Comparison of ENCODE assay signal across 8 mouse cellular contexts in genomic region chr12:91849045-91849467, GRCm38 (mm10). TPM values are rescaled to one million over a fixed set of nuclear protein-coding genes. Genes with fewer than 3 reads are reported as not detected.
A peak's percentile ranks its signal among the peaks of the same experiment; 100 is the strongest.
DNase-seq lines count a peak whose midpoint lies in the region; ATAC-seq and TF ChIP-seq lines count a peak whose summit lies in the region.

TSS of gene Sel1l (minus strand) at chr12:91849157.

- no peak for TF ChIP-seq CTCF in G1E (IDR thresholded peaks at IDR 0.05; ENCODE audit: low read depth, low read length)
- TF ChIP-seq CTCF in layer of hippocampus, adult 2 months (conservative IDR thresholded peaks at IDR 0.05), result no peak
- no peak for TF ChIP-seq CTCF in lung, embryonic 14.5 days (IDR thresholded peaks at IDR 0.05; ENCODE audit: low read depth)
- TF ChIP-seq CTCF in olfactory bulb, adult 2 months (IDR thresholded peaks at IDR 0.05; ENCODE audit: insufficient read depth, low read depth, low read length), result no peak
- no peak for TF ChIP-seq CTCF in thymus, adult 2 months (IDR thresholded peaks at IDR 0.05; ENCODE audit: borderline replicate concordance, control insufficient read depth, extremely low read depth, insufficient read depth, low read length, poor library complexity)

- H3K36me3 ChIP-seq in G1E (replicated peaks), result peaks cover 26% of the 10 kb centered on the region
- no peaks in the 10 kb centered on the region for H3K36me3 ChIP-seq in forebrain, embryonic 16.5 days (ENCODE audit: control insufficient read depth, insufficient read depth)
- no peaks in the 10 kb centered on the region for H3K36me3 ChIP-seq in lung, embryonic 14.5 days (ENCODE audit: insufficient read depth)
- H3K36me3 ChIP-seq in thymus, adult 2 months (ENCODE audit: control insufficient read depth, insufficient read depth, low read length), result no peaks in the 10 kb centered on the region

- peaks cover 14% of the 10 kb centered on the region for H3K27me3 ChIP-seq in G1E (ENCODE audit: insufficient read depth, low read length)
- H3K27me3 ChIP-seq in forebrain, embryonic 16.5 days (replicated peaks; ENCODE audit: control insufficient read depth, insufficient read depth, low read length), result no peaks in the 10 kb centered on the region
- no peaks in the 10 kb centered on the region for H3K27me3 ChIP-seq in lung, embryonic 14.5 days (ENCODE audit: insufficient read depth, low read length)
- H3K27me3 ChIP-seq in thymus, adult 2 months (ENCODE audit: control insufficient read depth, insufficient read depth, low read length), result no peaks in the 10 kb centered on the region

- H3K9ac ChIP-seq in forebrain, embryonic 16.5 days (replicated peaks; ENCODE audit: low read depth, low read length), result peak within 1 kb of the TSS; percentile 85
- H3K9ac ChIP-seq in lung, embryonic 14.5 days, result peak within 1 kb of the TSS; percentile 88

- ATAC-seq in G1E (ENCODE audit: extremely low read depth, insufficient number of reproducible peaks, low FRiP score, poor library complexity, severe bottlenecking), result peak; percentile 99
- peak; percentile 100 for ATAC-seq in forebrain, embryonic 16.5 days
- ATAC-seq in lung, embryonic 14.5 days (ENCODE audit: insufficient read depth), result peak; percentile 100

- WGBS in forebrain, embryonic 16.5 days, result 0% methylated on average over 26 of the region's 35 CpGs
- WGBS in lung, embryonic 14.5 days, result under 1% methylated on average over 24 of the region's 35 CpGs
- WGBS in olfactory bulb, adult 2 months, result 1% methylated on average over 35 of the region's 35 CpGs
- WGBS in thymus, adult 2 months, result under 1% methylated on average over 35 of the region's 35 CpGs

- H3K27ac ChIP-seq in forebrain, embryonic 16.5 days (ENCODE audit: low read length), result peak within 1 kb of the TSS; percentile 53; the same call in 1 of the 2 replicates
- peak within 1 kb of the TSS; percentile 91 for H3K27ac ChIP-seq in layer of hippocampus, adult 2 months
- H3K27ac ChIP-seq in lung, embryonic 14.5 days (ENCODE audit: low read depth), result peak within 1 kb of the TSS; percentile 60; the same call in 1 of the 2 replicates
- no peak within 1 kb of the TSS; the same call in 1 of the 2 replicates for H3K27ac ChIP-seq in olfactory bulb, adult 2 months (ENCODE audit: insufficient read depth, low read depth, low read length)
- no peak within 1 kb of the TSS for H3K27ac ChIP-seq in thymus, adult 2 months (ENCODE audit: control insufficient read depth, insufficient read depth, low read length)

- peak within 1 kb of the TSS; percentile 84 for H3K4me3 ChIP-seq in G1E (ENCODE audit: low read depth, low read length)
- peak within 1 kb of the TSS; percentile 92 for H3K4me3 ChIP-seq in forebrain, embryonic 16.5 days (replicated peaks; ENCODE audit: low read length)
- H3K4me3 ChIP-seq in layer of hippocampus, adult 2 months, result peak within 1 kb of the TSS; percentile 97
- H3K4me3 ChIP-seq in lung, embryonic 14.5 days (ENCODE audit: low read depth, low read length), result peak within 1 kb of the TSS; percentile 91
- peak within 1 kb of the TSS; percentile 86 for H3K4me3 ChIP-seq in olfactory bulb, adult 2 months (ENCODE audit: insufficient read depth, low read depth, low read length)
- peak within 1 kb of the TSS; percentile 76 for H3K4me3 ChIP-seq in thymus, adult 2 months (ENCODE audit: control insufficient read depth, insufficient read depth, low read length)

- TF ChIP-seq POLR2A in olfactory bulb, adult 2 months (IDR thresholded peaks at IDR 0.05; ENCODE audit: insufficient read depth, low read depth, low read length), result peak; percentile 76
- TF ChIP-seq POLR2A in thymus, adult 2 months (IDR thresholded peaks at IDR 0.05; ENCODE audit: control insufficient read depth, extremely low read depth, insufficient read depth, low read length, poor library complexity), result peak; percentile 95

- H3K4me2 ChIP-seq in forebrain, embryonic 16.5 days (ENCODE audit: low read length), result peak within 1 kb of the TSS; percentile 96
- peak within 1 kb of the TSS; percentile 88 for H3K4me2 ChIP-seq in lung, embryonic 14.5 days

- H3K4me1 ChIP-seq in G1E (ENCODE audit: insufficient read depth, low read depth, low read length), result peaks cover 26% of the 10 kb centered on the region
- peaks cover 14% of the 10 kb centered on the region for H3K4me1 ChIP-seq in forebrain, embryonic 16.5 days (replicated peaks; ENCODE audit: control insufficient read depth, insufficient read depth, low read length)
- H3K4me1 ChIP-seq in lung, embryonic 14.5 days (ENCODE audit: insufficient read depth), result no peaks in the 10 kb centered on the region
- peaks cover 3% of the 10 kb centered on the region; the same call in 1 of the 2 replicates for H3K4me1 ChIP-seq in olfactory bulb, adult 2 months (ENCODE audit: control insufficient read depth, insufficient read depth, low read length)
- H3K4me1 ChIP-seq in thymus, adult 2 months (replicated peaks; ENCODE audit: control insufficient read depth, insufficient read depth, low read length), result peaks cover 3% of the 10 kb centered on the region

- intact Hi-C loops in heart, postnatal 36 days (cut with DNase I), result loop anchor here (5.0 kb wide), 1 partner anchor 257 kb away; the partner anchor contains the start of gene Gtf2a1

- no peaks in the 10 kb centered on the region for H3K9me3 ChIP-seq in G1E (replicated peaks)
- no peaks in the 10 kb centered on the region for H3K9me3 ChIP-seq in forebrain, embryonic 16.5 days (ENCODE audit: control insufficient read depth, low read length)
- no peaks in the 10 kb centered on the region for H3K9me3 ChIP-seq in lung, embryonic 14.5 days (ENCODE audit: low read depth, low read length)

- DNase-seq in G1E (ENCODE audit: low spot score), result peak; percentile 99
- DNase-seq in cerebellum, adult 18-20 months, result peak; percentile 96 to 99
- peak; percentile 95 for DNase-seq in heart, postnatal 36 days
- DNase-seq in layer of hippocampus, adult 2 months (ENCODE audit: low spot score in 2 of 2), result peak; percentile 97 to 99
- peak; percentile 98 for DNase-seq in lung, embryonic 14.5 days
- DNase-seq in thymus, adult 2 months, result peak; percentile 99

RNA-seq across cellular contexts. Expression of gene Sel1l, which starts in this region (rescaled TPM):
- total RNA-seq in G1E (2014; fragmentation: Nextera tagmentation) (107 and 119 TPM in 2 replicates), G1E (2017) (67.7 and 80.1 TPM in 2 replicates)
- 57.1 and 64.9 TPM in 2 replicates for polyA plus RNA-seq in G1E (2012)
- polyA plus RNA-seq in forebrain, embryonic 16.5 days (2015; fragmentation: Nextera tagmentation; extraction: Ambion mirVana), result 109 and 126 TPM in 2 replicates
- 10 to 100 TPM; 63.9 to 67.0 TPM for total RNA-seq in heart, postnatal 36 days (2021)
- total RNA-seq in layer of hippocampus, adult 2 months (2021), result 100 to 1,000 TPM; 167 to 172 TPM
- 104 TPM in 2 replicates for polyA plus RNA-seq in lung, embryonic 14.5 days (2014; fragmentation: Nextera tagmentation; extraction: Ambion mirVana)
- 256 TPM in 1 of 2 replicates, not detected in the other for polyA plus RNA-seq in olfactory bulb, adult 2 months (2012; ENCODE audit: insufficient read depth, insufficient read length, low replicate concordance, missing spikeins)
- 48.5 and 67.6 TPM in 2 replicates for polyA plus RNA-seq in thymus, adult 2 months (2012; rRNA removed)

Comparison
In these comparisons a context has a peak if more than half of its experiments do, and no peak if none do; other contexts are left out.
1. H3K27ac ChIP-seq: peak in forebrain, embryonic 16.5 days (single experiment), layer of hippocampus, adult 2 months (single experiment) and lung, embryonic 14.5 days (single experiment); none in olfactory bulb, adult 2 months (single experiment) and thymus, adult 2 months (single experiment).
2. Peak in every context shown above with its lines, with median percentiles within 50 percentile points of each other: ATAC-seq, DNase-seq and H3K4me3 ChIP-seq.